Comparison of ENCODE assay signal across 8 mouse cellular contexts in genomic region chr12:71768890-71769289, GRCm38 (mm10).
DNase-seq lines count a peak whose midpoint lies in the region; ATAC-seq lines count a peak whose summit lies in the region.

No protein-coding gene starts in this region.

- H3K9ac ChIP-seq in heart, embryonic 16.5 days (ENCODE audit: low read length), result peak overlapping the region; percentile 65
- no peak overlapping the region for H3K9ac ChIP-seq in embryonic facial prominence, embryonic 11.5 days (replicated peaks; ENCODE audit: low read length)
- 0 out of 2 replicates have a peak overlapping the region, but pooled peaks have one; percentile 41 for H3K9ac ChIP-seq in hindbrain, embryonic 16.5 days (ENCODE audit: low read depth, low read length)
- H3K9ac ChIP-seq in midbrain, embryonic 13.5 days (replicated peaks), result no peak overlapping the region

- H3K27me3 ChIP-seq in heart, embryonic 16.5 days (ENCODE audit: control insufficient read depth, insufficient read depth, low read length), result no peaks in the 10 kb centered on the region
- H3K27me3 ChIP-seq in embryonic facial prominence, embryonic 11.5 days (ENCODE audit: control insufficient read depth, insufficient read depth, low read length), result no peaks in the 10 kb centered on the region
- H3K27me3 ChIP-seq in hindbrain, embryonic 16.5 days (replicated peaks; ENCODE audit: control insufficient read depth, insufficient read depth, low read length), result no peaks in the 10 kb centered on the region
- 0 out of 2 replicates have a peak, but pooled peaks cover 4% of the 10 kb centered on the region for H3K27me3 ChIP-seq in midbrain, embryonic 13.5 days

- no peaks in the 10 kb centered on the region for H3K4me1 ChIP-seq in heart, embryonic 16.5 days (ENCODE audit: control insufficient read depth, insufficient read depth, low read length)
- H3K4me1 ChIP-seq in embryonic facial prominence, embryonic 11.5 days (ENCODE audit: control insufficient read depth, insufficient read depth, low read length), result no peaks in the 10 kb centered on the region
- peaks cover 2% of the 10 kb centered on the region; the same call in 1 of the 2 replicates for H3K4me1 ChIP-seq in hindbrain, embryonic 16.5 days (ENCODE audit: control insufficient read depth, insufficient read depth, low read depth, low read length)
- peaks cover 6% of the 10 kb centered on the region; the same call in 1 of the 2 replicates for H3K4me1 ChIP-seq in midbrain, embryonic 13.5 days (replicated peaks)

- peak overlapping the region; percentile 50 for H3K4me3 ChIP-seq in heart, embryonic 16.5 days (ENCODE audit: low read length)
- H3K4me3 ChIP-seq in embryonic facial prominence, embryonic 11.5 days (ENCODE audit: low read depth, low read length), result 0 out of 2 replicates have a peak overlapping the region, but pooled peaks have one; percentile 11
- peak overlapping the region; percentile 32; the same call in 1 of the 2 replicates for H3K4me3 ChIP-seq in hindbrain, embryonic 16.5 days (ENCODE audit: low read length)
- peak overlapping the region; percentile 11; the same call in 1 of the 2 replicates for H3K4me3 ChIP-seq in midbrain, embryonic 13.5 days (replicated peaks)

- H3K9me3 ChIP-seq in heart, embryonic 16.5 days (replicated peaks; ENCODE audit: control insufficient read depth, low read length), result peaks cover 6% of the 10 kb centered on the region; the same call in 1 of the 2 replicates
- no peaks in the 10 kb centered on the region for H3K9me3 ChIP-seq in embryonic facial prominence, embryonic 11.5 days (replicated peaks; ENCODE audit: control insufficient read depth, low read length)
- peaks cover 4% of the 10 kb centered on the region; the same call in 1 of the 2 replicates for H3K9me3 ChIP-seq in hindbrain, embryonic 16.5 days (ENCODE audit: control insufficient read depth, low read length)
- H3K9me3 ChIP-seq in midbrain, embryonic 13.5 days, result 0 out of 2 replicates have a peak, but pooled peaks cover 3% of the 10 kb centered on the region

- H3K4me2 ChIP-seq in heart, embryonic 16.5 days (ENCODE audit: low read depth, low read length), result peak overlapping the region; percentile 72
- peak overlapping the region; percentile 53 for H3K4me2 ChIP-seq in embryonic facial prominence, embryonic 11.5 days (ENCODE audit: low read depth, low read length)
- H3K4me2 ChIP-seq in hindbrain, embryonic 16.5 days (ENCODE audit: low read length), result peak overlapping the region; percentile 60
- H3K4me2 ChIP-seq in midbrain, embryonic 13.5 days (replicated peaks), result peak overlapping the region; percentile 42

- 34% methylated on average over 9 of the region's 9 CpGs for WGBS in heart, embryonic 16.5 days
- 34% methylated on average over 9 of the region's 9 CpGs for WGBS in embryonic facial prominence, embryonic 11.5 days
- WGBS in hindbrain, embryonic 16.5 days, result 29% methylated on average over 9 of the region's 9 CpGs
- WGBS in midbrain, embryonic 13.5 days, result 33% methylated on average over 9 of the region's 9 CpGs

- H3K36me3 ChIP-seq in heart, embryonic 16.5 days (ENCODE audit: control insufficient read depth, insufficient read depth), result no peaks in the 10 kb centered on the region
- no peaks in the 10 kb centered on the region for H3K36me3 ChIP-seq in embryonic facial prominence, embryonic 11.5 days (replicated peaks; ENCODE audit: control insufficient read depth, insufficient read depth, low read depth, low read length)
- H3K36me3 ChIP-seq in hindbrain, embryonic 16.5 days (ENCODE audit: control insufficient read depth, insufficient read depth, low read length), result no peaks in the 10 kb centered on the region
- H3K36me3 ChIP-seq in midbrain, embryonic 13.5 days, result no peaks in the 10 kb centered on the region

- no peak for DNase-seq in heart, adult 18-20 months
- DNase-seq in embryonic facial prominence, embryonic 11.5 days (ENCODE audit: low spot score), result no peak
- DNase-seq in layer of hippocampus, adult 11-12 months (ENCODE audit: low spot score), result no peak
- no peak for DNase-seq in adipocyte (ENCODE audit: low spot score)
- DNase-seq in c-Kit-positive CD71-positive TER-119-positive erythroid progenitor cells, embryonic 14.5 days (ENCODE audit: low spot score), result no peak

- no peak overlapping the region for H3K27ac ChIP-seq in heart, embryonic 16.5 days (ENCODE audit: low read length)
- H3K27ac ChIP-seq in embryonic facial prominence, embryonic 11.5 days (replicated peaks; ENCODE audit: low read depth, low read length), result no peak overlapping the region
- H3K27ac ChIP-seq in hindbrain, embryonic 16.5 days (ENCODE audit: low read depth, low read length), result no peak overlapping the region
- H3K27ac ChIP-seq in midbrain, embryonic 13.5 days, result no peak overlapping the region

- no peak for ATAC-seq in heart, embryonic 16.5 days (replicated peaks; ENCODE audit: extremely low read depth, insufficient read depth, low FRiP score)
- no peak for ATAC-seq in embryonic facial prominence, embryonic 11.5 days (replicated peaks; ENCODE audit: insufficient number of reproducible peaks, low FRiP score, low TSS enrichment, low read depth)
- ATAC-seq in hindbrain, embryonic 16.5 days, result no peak
- ATAC-seq in midbrain, embryonic 13.5 days, result no peak

Comparison
In these comparisons a context has a peak if more than half of its experiments do, and no peak if none do; other contexts are left out.
1. H3K9ac ChIP-seq: peak in heart, embryonic 16.5 days (single experiment) and hindbrain, embryonic 16.5 days (single experiment); none in embryonic facial prominence, embryonic 11.5 days (single experiment) and midbrain, embryonic 13.5 days (single experiment).
2. Peak in every context shown above with its lines, with median percentiles within 50 percentile points of each other: H3K4me2 ChIP-seq and H3K4me3 ChIP-seq.